Mouse (Mus musculus) MEL (cell line): ENCODE data around the gene Rbbp6.

Source experiments
- CTCF ChIP-seq, 3 experiments: IDR thresholded peaks in 2 of 3; conservative IDR thresholded peaks in 1 of 3; 2 replicates each; pipeline ENCODE4 v1.5.1; 2011 to 2012; ENCODE audit warnings: low read length in 3 of 3, low read depth in 2 of 3, mild to moderate bottlenecking in 2 of 3, improper control_type of control experiment in 1 of 3, inconsistent platforms in 1 of 3, mixed read lengths in 1 of 3, moderate library complexity in 1 of 3; ENCODE audit not compliant: control insufficient read depth in 1 of 3, insufficient read depth in 1 of 3, poor library complexity in 1 of 3, severe bottlenecking in 1 of 3
- MXI1 ChIP-seq: IDR thresholded peaks from 2 replicates; pipeline ENCODE4 v1.6.1; 2011; ENCODE audit warnings: mild to moderate bottlenecking, low read depth, low read length, improper control_type of control experiment
- ZMIZ1 ChIP-seq: IDR thresholded peaks from 2 replicates; pipeline ENCODE4 v1.6.1; 2012; ENCODE audit warnings: low read depth, mild to moderate bottlenecking, inconsistent platforms, low read length, improper control_type of control experiment, moderate library complexity

DNA sequence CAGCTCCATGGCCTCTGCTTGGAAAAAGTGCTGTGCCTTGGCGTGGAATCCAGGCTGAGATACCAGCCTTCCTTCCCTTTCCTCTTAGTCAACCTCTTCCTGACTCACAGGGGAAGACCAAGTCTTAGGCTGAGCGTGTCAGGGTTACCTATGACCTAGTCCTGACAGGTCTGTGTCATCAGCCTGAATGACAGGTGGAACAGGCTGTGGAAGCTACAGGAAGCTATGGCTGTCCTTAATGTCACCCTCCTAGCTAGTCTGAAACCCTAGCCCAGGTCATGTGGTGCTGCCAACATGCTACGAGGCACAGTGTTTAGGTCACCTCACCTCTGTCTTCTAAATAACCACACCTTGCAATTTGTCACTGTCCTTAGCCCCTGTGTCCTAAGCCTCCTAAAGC is 16.2 kb upstream of the Rbbp6 start:
- no peak for TF ChIP-seq CTCF (IDR thresholded peaks at IDR 0.05 in 2 of 3, conservative IDR thresholded peaks at IDR 0.05 in 1 of 3; ENCODE audit: control insufficient read depth in 1 of 3, insufficient read depth in 1 of 3, low read depth in 2 of 3, low read length in 3 of 3, poor library complexity in 1 of 3, severe bottlenecking in 1 of 3)
- no peak for TF ChIP-seq MXI1
- TF ChIP-seq ZMIZ1: no peak
